Mouse (Mus musculus) ES-E14 (cell line): ENCODE results near the gene Emp2. TPM values are rescaled to one million over a fixed set of nuclear protein-coding genes. Genes with fewer than 3 reads are reported as not detected.

ENCODE experiments used
- DNase-seq: peaks from one replicate; pipeline ENCODE4 v3.0.0-alpha.2; 2013; ENCODE audit warnings: low read depth, low spot score
- H3K27ac ChIP-seq: 2 replicates; pipeline ENCODE4 v1.5.1; 2012; ENCODE audit warnings: low read depth, mild to moderate bottlenecking, low read length, moderate library complexity, mixed read lengths; ENCODE audit not compliant: poor library complexity, insufficient read depth, severe bottlenecking
- H3K36me3 ChIP-seq: 2 replicates; pipeline ENCODE4 v1.6.1; 2012; ENCODE audit warnings: mild to moderate bottlenecking, low read length, moderate library complexity, mixed read lengths; ENCODE audit not compliant: control insufficient read depth, poor library complexity, insufficient read depth, severe bottlenecking
- H3K4me1 ChIP-seq, 2 experiments: fragments of 150-350 bp in 1 of 2; sonication (generic) in 1 of 2; 2 replicates each; pipeline ENCODE4 v1.6.1; 2012; ENCODE audit warnings: low read length in 2 of 2, mild to moderate bottlenecking in 1 of 2, mixed read lengths in 1 of 2; ENCODE audit not compliant: control insufficient read depth in 2 of 2, insufficient read depth in 2 of 2, poor library complexity in 1 of 2
- H3K4me3 ChIP-seq, 2 experiments: fragments of 150-350 bp in 1 of 2; sonication (generic) in 1 of 2; 2 replicates each; pipeline ENCODE4 v1.5.1; 2012; ENCODE audit warnings: low read length in 2 of 2, low read depth in 1 of 2, mild to moderate bottlenecking in 1 of 2, mixed read lengths in 1 of 2; ENCODE audit not compliant: insufficient read depth in 1 of 2, poor library complexity in 1 of 2, severe bottlenecking in 1 of 2
- H3K9ac ChIP-seq: 2 replicates; pipeline ENCODE4 v1.6.1; 2012; ENCODE audit warnings: low read depth, mild to moderate bottlenecking, low read length, mixed read lengths; ENCODE audit not compliant: poor library complexity, insufficient read depth, severe bottlenecking
- H3K9me3 ChIP-seq: fragments of 150-350 bp; sonication (generic); 2 replicates; pipeline ENCODE4 v1.6.1; 2012; ENCODE audit warnings: low read depth, mild to moderate bottlenecking, low read length; ENCODE audit not compliant: control insufficient read depth, insufficient read depth
- CHD2 ChIP-seq: IDR thresholded peaks from 2 replicates; pipeline ENCODE4 v1.6.1; 2014; ENCODE audit warnings: mild to moderate bottlenecking, low read depth, low read length, inconsistent platforms
- HCFC1 ChIP-seq: IDR thresholded peaks from 2 replicates; pipeline ENCODE4 v1.6.1; 2012; ENCODE audit warnings: low read length, inconsistent platforms, borderline replicate concordance; ENCODE audit not compliant: insufficient read depth
- MAFK ChIP-seq: IDR thresholded peaks from 2 replicates; pipeline ENCODE4 v1.6.1; 2014; ENCODE audit warnings: mild to moderate bottlenecking, low read depth, low read length, inconsistent platforms; ENCODE audit not compliant: insufficient read depth
- ZC3H11A ChIP-seq: IDR thresholded peaks from 2 replicates; pipeline ENCODE4 v1.6.1; 2012; ENCODE audit warnings: low read depth, mild to moderate bottlenecking, inconsistent platforms, low read length, borderline replicate concordance
- ZNF384 ChIP-seq: IDR thresholded peaks from 2 replicates; pipeline ENCODE4 v1.6.1; 2012; ENCODE audit warnings: low read depth, low read length, inconsistent platforms
- in situ Hi-C, 2 experiments: fragments of 600-800 bp; cut with MboI; formaldehyde crosslinking; loops; one replicate each; pipeline ENCODE4 v1.15.1; 2025; ENCODE audit warnings: low sequenced_read_pairs in 2 of 2, inconsistent platforms in 1 of 2; ENCODE audit not compliant: unreplicated experiment in 2 of 2
- total RNA-seq: library from RNA; depleted of rRNA; stranded (reverse); fragments of 300-350 nt; gene quantifications from 2 replicates; pipeline ENCODE4 v1.2.3, GENCODE M21; 2012

Gene Emp2
- total RNA-seq, 1 experiment: 2.8 TPM

- Histone ChIP-seq H3K4me1 (no peaks in the 10 kb centered on the region), H3K4me3 (no peak overlapping the region), H3K9me3 (no peaks in the 10 kb centered on the region), H3K36me3 (no peaks in the 10 kb centered on the region), H3K27ac (no peak overlapping the region), H3K9ac (no peak overlapping the region)
- DNase-seq: no peak
- in situ Hi-C loops: no loop called here
- TF ChIP-seq HCFC1 (no peak), MAFK (no peak), ZC3H11A (no peak), ZNF384 (no peak)
Observed at GRCm38 (mm10) chr16:10306101-10306500, 7.7 kb downstream of the Emp2 start.

GRCm38 (mm10) chr16:10301337-10301736 is 12.4 kb downstream of the Emp2 start:
- no peak overlapping the region for H3K4me3 ChIP-seq
- H3K9ac ChIP-seq: no peak overlapping the region
- in situ Hi-C loops: no loop called here
- H3K9me3 ChIP-seq: no peaks in the 10 kb centered on the region
- H3K27ac ChIP-seq: no peak overlapping the region
- no peaks in the 10 kb centered on the region for H3K4me1 ChIP-seq
- no peak for DNase-seq
- no peaks in the 10 kb centered on the region for H3K36me3 ChIP-seq
- no peak for TF ChIP-seq ZC3H11A
- no peak for TF ChIP-seq ZNF384

- H3K27ac ChIP-seq: no peak overlapping the region
- DNase-seq: no peak
- H3K4me3 ChIP-seq: no peak overlapping the region
- TF ChIP-seq HCFC1 (no peak), CHD2 (no peak), ZC3H11A (no peak), MAFK (no peak), ZNF384 (no peak)
- in situ Hi-C loops: no loop called here
- H3K9ac ChIP-seq: no peak overlapping the region
- H3K9me3 ChIP-seq: no peaks in the 10 kb centered on the region
- no peaks in the 10 kb centered on the region for H3K4me1 ChIP-seq
- H3K36me3 ChIP-seq: no peaks in the 10 kb centered on the region
Observed at GRCm38 (mm10) chr16:10300231-10301186, 13.3 kb downstream of the Emp2 start.

- in situ Hi-C loops: loop anchor here in 1 of 2 experiments (25.0 kb wide), 1 partner anchor 213 kb away; no protein-coding TSS in a partner anchor
- TF ChIP-seq ZNF384: no peak
- no peak for TF ChIP-seq CHD2
- no peak for TF ChIP-seq MAFK
- no peak for TF ChIP-seq HCFC1
- no peak for TF ChIP-seq ZC3H11A
- Histone ChIP-seq H3K27ac (no peak overlapping the region), H3K4me1 (no peaks in the 10 kb centered on the region), H3K9me3 (no peaks in the 10 kb centered on the region), H3K4me3 (no peak overlapping the region), H3K36me3 (no peaks in the 10 kb centered on the region), H3K9ac (no peak overlapping the region)
- DNase-seq: no peak
Observed at GRCm38 (mm10) chr16:10299637-10300036, 14.1 kb downstream of the Emp2 start.
